In genomic region chr7:97151082-97151813, GRCm38 (mm10) we compare ENCODE assay signal across 21 mouse cellular contexts.
DNase-seq lines count a peak whose midpoint lies in the region; ATAC-seq lines count a peak whose summit lies in the region.
"Had no signal": no experiment of that assay in that cellular context is flagged by ENCODE, and none has a peak within 500 bp of the region (broad histone marks: within the 10 kb centered on the region; RNA-seq: fewer than 3 reads in every experiment).

No protein-coding gene starts in this region.

- WGBS in hindbrain, embryonic 12.5 days, result 63% methylated on average over 2 of the region's 2 CpGs
- 59% methylated on average over 2 of the region's 2 CpGs for WGBS in hindbrain, embryonic 11.5 days
- 29% methylated on average over 2 of the region's 2 CpGs for WGBS in embryonic facial prominence, embryonic 12.5 days
- WGBS in hindbrain, embryonic 14.5 days, result 51% methylated on average over 2 of the region's 2 CpGs
- WGBS in neural tube, embryonic 13.5 days, result 23% methylated on average over 2 of the region's 2 CpGs

- H3K9ac ChIP-seq in hindbrain, embryonic 12.5 days, result no peak overlapping the region
- H3K9ac ChIP-seq in hindbrain, embryonic 11.5 days (ENCODE audit: low read depth, low read length), result no peak overlapping the region
- no peak overlapping the region for H3K9ac ChIP-seq in embryonic facial prominence, embryonic 12.5 days
- H3K9ac ChIP-seq in hindbrain, embryonic 14.5 days, result no peak overlapping the region
- no peak overlapping the region for H3K9ac ChIP-seq in neural tube, embryonic 13.5 days
- H3K9ac ChIP-seq: liver, embryonic 15.5 days had no signal

- intact Hi-C loops in heart, postnatal 25 days (cut with DNase I), result no loop called here

- no peak overlapping the region for H3K4me3 ChIP-seq in hindbrain, embryonic 12.5 days
- no peak overlapping the region for H3K4me3 ChIP-seq in hindbrain, embryonic 11.5 days (ENCODE audit: low read depth, low read length)
- no peak overlapping the region for H3K4me3 ChIP-seq in embryonic facial prominence, embryonic 12.5 days
- no peak overlapping the region for H3K4me3 ChIP-seq in hindbrain, embryonic 14.5 days (replicated peaks; ENCODE audit: low read length)
- no peak overlapping the region for H3K4me3 ChIP-seq in neural tube, embryonic 13.5 days
- H3K4me3 ChIP-seq: erythroblast, embryonic 14.5 days; heart, embryonic 10.5 days; liver, embryonic 15.5 days had no signal

- peak; percentile 61; the same call in 1 of the 2 replicates for ATAC-seq in hindbrain, embryonic 12.5 days (ENCODE audit: low FRiP score)
- no peak; the same call in 1 of the 2 replicates for ATAC-seq in hindbrain, embryonic 11.5 days (ENCODE audit: low FRiP score)
- ATAC-seq in embryonic facial prominence, embryonic 12.5 days (ENCODE audit: insufficient number of reproducible peaks, insufficient read depth, low FRiP score, low TSS enrichment), result 0 out of 2 replicates have a peak, but pooled peaks have one; percentile 41
- peak; percentile 80 for ATAC-seq in hindbrain, embryonic 14.5 days (ENCODE audit: low FRiP score)
- ATAC-seq in neural tube, embryonic 13.5 days (ENCODE audit: low read depth), result peak; percentile 91

- H3K9me3 ChIP-seq in hindbrain, embryonic 12.5 days (replicated peaks), result no peaks in the 10 kb centered on the region
- no peaks in the 10 kb centered on the region for H3K9me3 ChIP-seq in hindbrain, embryonic 11.5 days (ENCODE audit: control insufficient read depth, low read length)
- H3K9me3 ChIP-seq in embryonic facial prominence, embryonic 12.5 days, result no peaks in the 10 kb centered on the region
- no peaks in the 10 kb centered on the region for H3K9me3 ChIP-seq in hindbrain, embryonic 14.5 days (ENCODE audit: control insufficient read depth, low read length)
- no peaks in the 10 kb centered on the region for H3K9me3 ChIP-seq in neural tube, embryonic 13.5 days
- H3K9me3 ChIP-seq: G1E; heart, embryonic 10.5 days; liver, embryonic 15.5 days had no signal

- no peaks in the 10 kb centered on the region; the same call in 1 of the 2 replicates for H3K4me1 ChIP-seq in hindbrain, embryonic 12.5 days
- H3K4me1 ChIP-seq in hindbrain, embryonic 11.5 days (replicated peaks; ENCODE audit: control insufficient read depth, insufficient read depth, low read length), result no peaks in the 10 kb centered on the region
- H3K4me1 ChIP-seq in embryonic facial prominence, embryonic 12.5 days, result 0 out of 2 replicates have a peak, but pooled peaks cover 7% of the 10 kb centered on the region
- H3K4me1 ChIP-seq in hindbrain, embryonic 14.5 days (replicated peaks; ENCODE audit: control insufficient read depth, insufficient read depth, low read length), result peaks cover 5% of the 10 kb centered on the region; the same call in 1 of the 2 replicates
- peaks cover 23% of the 10 kb centered on the region for H3K4me1 ChIP-seq in neural tube, embryonic 13.5 days (replicated peaks)

- H3K27me3 ChIP-seq in hindbrain, embryonic 12.5 days, result no peaks in the 10 kb centered on the region
- no peaks in the 10 kb centered on the region for H3K27me3 ChIP-seq in hindbrain, embryonic 11.5 days (ENCODE audit: control insufficient read depth, insufficient read depth, low read length)
- H3K27me3 ChIP-seq in embryonic facial prominence, embryonic 12.5 days, result no peaks in the 10 kb centered on the region
- no peaks in the 10 kb centered on the region for H3K27me3 ChIP-seq in hindbrain, embryonic 14.5 days (ENCODE audit: control insufficient read depth, insufficient read depth, low read length)
- no peaks in the 10 kb centered on the region for H3K27me3 ChIP-seq in neural tube, embryonic 13.5 days
- H3K27me3 ChIP-seq: liver, embryonic 15.5 days had no signal

- no peak overlapping the region for H3K27ac ChIP-seq in hindbrain, embryonic 12.5 days
- H3K27ac ChIP-seq in hindbrain, embryonic 11.5 days (ENCODE audit: low read depth, low read length), result no peak overlapping the region
- no peak overlapping the region for H3K27ac ChIP-seq in embryonic facial prominence, embryonic 12.5 days
- 0 out of 2 replicates have a peak overlapping the region, but pooled peaks have one; percentile 32 for H3K27ac ChIP-seq in hindbrain, embryonic 14.5 days
- peak overlapping the region; percentile 53 for H3K27ac ChIP-seq in neural tube, embryonic 13.5 days (replicated peaks)
- H3K27ac ChIP-seq: heart, embryonic 10.5 days; liver, embryonic 15.5 days; macrophage had no signal

- H3K4me2 ChIP-seq in hindbrain, embryonic 12.5 days (replicated peaks), result no peak overlapping the region
- no peak overlapping the region for H3K4me2 ChIP-seq in hindbrain, embryonic 11.5 days (replicated peaks; ENCODE audit: low read depth, low read length)
- H3K4me2 ChIP-seq in embryonic facial prominence, embryonic 12.5 days (replicated peaks), result no peak overlapping the region
- H3K4me2 ChIP-seq in hindbrain, embryonic 14.5 days (replicated peaks), result no peak overlapping the region
- no peak overlapping the region for H3K4me2 ChIP-seq in neural tube, embryonic 13.5 days
- H3K4me2 ChIP-seq: liver, embryonic 15.5 days had no signal

- DNase-seq in hindbrain, embryonic 11.5 days (ENCODE audit: low spot score), result no peak
- peak; percentile 38 for DNase-seq in hindbrain, embryonic 14.5 days (ENCODE audit: low spot score)
- no peak for DNase-seq in gastrocnemius, postnatal 25 days
- no peak for DNase-seq in heart, postnatal 25 days (ENCODE audit: low spot score)
- DNase-seq in thymus, postnatal 14 days, result no peak
- DNase-seq: adrenal gland, postnatal 36 days; cerebellum, postnatal 25 days; gastrocnemius, postnatal 10 days; heart, postnatal 4 days; kidney, adult 18-20 months; kidney, postnatal 36 days; right cerebral cortex, adult 18-20 months; spleen, adult 18-20 months had no signal

- H3K36me3 ChIP-seq in hindbrain, embryonic 12.5 days, result no peaks in the 10 kb centered on the region
- no peaks in the 10 kb centered on the region for H3K36me3 ChIP-seq in hindbrain, embryonic 11.5 days (ENCODE audit: control insufficient read depth, insufficient read depth, low read length)
- no peaks in the 10 kb centered on the region for H3K36me3 ChIP-seq in embryonic facial prominence, embryonic 12.5 days
- H3K36me3 ChIP-seq in hindbrain, embryonic 14.5 days (replicated peaks; ENCODE audit: control insufficient read depth, insufficient read depth), result no peaks in the 10 kb centered on the region
- no peaks in the 10 kb centered on the region for H3K36me3 ChIP-seq in neural tube, embryonic 13.5 days
- H3K36me3 ChIP-seq: heart, embryonic 10.5 days; liver, embryonic 15.5 days had no signal

Comparison
In these comparisons a context has a peak if more than half of its experiments do, and no peak if none do; other contexts are left out.
1. H3K27ac ChIP-seq: peak in hindbrain, embryonic 14.5 days (single experiment) and neural tube, embryonic 13.5 days (single experiment); none in hindbrain, embryonic 12.5 days (single experiment), hindbrain, embryonic 11.5 days (single experiment) and embryonic facial prominence, embryonic 12.5 days (single experiment).